Mouse (Mus musculus) limb, embryonic 12.5 days (tissue): ENCODE results near the gene Hcst. TPM values are rescaled to one million over a fixed set of nuclear protein-coding genes. Genes with fewer than 3 reads are reported as not detected.

Experiments used
- ATAC-seq: fragments of 200-750 bp; cut with Nextera tagmentation; 2 replicates; pipeline ENCODE4 v1.8.0; 2017; ENCODE audit warnings: low read depth, moderate TSS enrichment; ENCODE audit not compliant: insufficient number of reproducible peaks, insufficient read depth, low FRiP score, low TSS enrichment
- H3K27ac ChIP-seq: fragments of 300-500 bp; sonication (generic); 2 replicates; pipeline ENCODE4 v1.5.1; 2016; ENCODE audit warnings: mild to moderate bottlenecking, moderate library complexity
- H3K27me3 ChIP-seq: fragments of 300-500 bp; sonication (generic); 2 replicates; pipeline ENCODE4 v1.6.1; 2016; ENCODE audit warnings: mild to moderate bottlenecking, moderate library complexity
- H3K36me3 ChIP-seq: fragments of 300-500 bp; sonication (generic); 2 replicates; pipeline ENCODE4 v1.6.1; 2016; ENCODE audit warnings: mild to moderate bottlenecking, moderate library complexity
- H3K4me1 ChIP-seq: fragments of 300-500 bp; sonication (generic); replicated peaks from 2 replicates; pipeline ENCODE4 v1.6.1; 2016
- H3K4me2 ChIP-seq: fragments of 300-500 bp; sonication (generic); 2 replicates; pipeline ENCODE4 v1.6.1; 2016; ENCODE audit warnings: mild to moderate bottlenecking, moderate library complexity
- H3K4me3 ChIP-seq: fragments of 300-500 bp; sonication (generic); replicated peaks from 2 replicates; pipeline ENCODE4 v1.5.1; 2016; ENCODE audit warnings: mild to moderate bottlenecking
- H3K9ac ChIP-seq: fragments of 300-500 bp; sonication (generic); replicated peaks from 2 replicates; pipeline ENCODE4 v1.6.1; 2016; ENCODE audit warnings: mild to moderate bottlenecking, moderate library complexity
- H3K9me3 ChIP-seq: fragments of 300-500 bp; sonication (generic); 2 replicates; pipeline ENCODE4 v1.6.1; 2016; ENCODE audit warnings: mild to moderate bottlenecking, moderate library complexity
- WGBS: fragments of 180-500 bp; shearing (Covaris S2); methylation state at CpG from one replicate; pipeline ENCODE4 v1.1.7; 2016; 5-methylcytosine and 5-hydroxymethylcytosine counted together
- polyA plus RNA-seq: library from polyadenylated mRNA; unstranded; fragments of >200 nt; fragmentation: Nextera tagmentation; extraction: Ambion mirVana; gene quantifications from 2 replicates; pipeline ENCODE4 v1.2.1, GENCODE M21; 2016

The Hcst gene
- polyA plus RNA-seq, 1 experiment from 2014 or later: not detected

GRCm38 (mm10) chr7:30373501-30373962, 46.1 kb downstream of the Hcst start:
- H3K4me3 ChIP-seq: peak overlapping the region; percentile 43
- WGBS: under 1% methylated on average over 21 of the region's 21 CpGs
- H3K27ac ChIP-seq: 0 out of 2 replicates have a peak overlapping the region, but pooled peaks have one; percentile 41
- H3K4me1 ChIP-seq: peaks cover 4% of the 10 kb centered on the region; the same call in 1 of the 2 replicates
- peak overlapping the region; percentile 63 for H3K4me2 ChIP-seq
- H3K9me3 ChIP-seq: no peaks in the 10 kb centered on the region
- H3K9ac ChIP-seq: peak overlapping the region; percentile 53; the same call in 1 of the 2 replicates
- peak; percentile 99 for ATAC-seq
- peaks cover 5% of the 10 kb centered on the region; the same call in 1 of the 2 replicates for H3K27me3 ChIP-seq
- H3K36me3 ChIP-seq: no peaks in the 10 kb centered on the region

Other genes with a start within 250 kb of the Hcst start
- 2.4 and 2.9 TPM in 2 replicates for gene Cox7a1, start 235.7 kb downstream of the Hcst start, polyA plus RNA-seq
- gene Capns1, start 221.0 kb downstream of the Hcst start, polyA plus RNA-seq: 75.6 and 77.9 TPM in 2 replicates
- gene Polr2i, start 187.9 kb downstream of the Hcst start, polyA plus RNA-seq: 174 and 182 TPM in 2 replicates
- 214 and 222 TPM in 2 replicates for gene Tbcb, start 187.6 kb downstream of the Hcst start, polyA plus RNA-seq
- not detected in 2 replicates for gene Ovol3, start 184.1 kb downstream of the Hcst start, polyA plus RNA-seq
- gene Thap8, start 139.8 kb downstream of the Hcst start, polyA plus RNA-seq: 0.15 and 0.26 TPM in 2 replicates
- 9.7 and 10.6 TPM in 2 replicates for gene Wdr62, start 139.4 kb downstream of the Hcst start, polyA plus RNA-seq
- gene Clip3, start 128.1 kb downstream of the Hcst start, polyA plus RNA-seq: 39.7 and 46.6 TPM in 2 replicates
- 101 TPM in 2 replicates for gene Alkbh6, start 111.1 kb downstream of the Hcst start, polyA plus RNA-seq
- gene Syne4, start 105.0 kb downstream of the Hcst start, polyA plus RNA-seq: 84.6 and 98.6 TPM in 2 replicates
- 0.97 and 5.0 TPM in 2 replicates for gene E130208F15Rik, start 98.1 kb downstream of the Hcst start, polyA plus RNA-seq
- gene Sdhaf1, start 96.0 kb downstream of the Hcst start, polyA plus RNA-seq: 20.7 and 23.6 TPM in 2 replicates
- gene Lrfn3, start 57.1 kb downstream of the Hcst start, polyA plus RNA-seq: 6.2 and 6.6 TPM in 2 replicates
- gene Tyrobp, start 6.1 kb downstream of the Hcst start, polyA plus RNA-seq: 14.1 and 19.6 TPM in 2 replicates
- gene Nfkbid, start 1.9 kb upstream of the Hcst start, polyA plus RNA-seq: 1.2 and 1.3 TPM in 2 replicates
- 32.5 and 33.9 TPM in 2 replicates for gene Aplp1, start 25.7 kb upstream of the Hcst start, polyA plus RNA-seq
- gene Kirrel2, start 37.8 kb upstream of the Hcst start, polyA plus RNA-seq: 0.29 and 0.65 TPM in 2 replicates
- 0.10 TPM in 1 of 2 replicates, not detected in the other for gene Nphs1, start 38.5 kb upstream of the Hcst start, polyA plus RNA-seq
- not detected in 2 replicates for gene Prodh2, start 73.8 kb upstream of the Hcst start, polyA plus RNA-seq
- 15.1 and 17.7 TPM in 2 replicates for gene Arhgap33, start 115.2 kb upstream of the Hcst start, polyA plus RNA-seq
- gene Hspb6, start 132.3 kb upstream of the Hcst start, polyA plus RNA-seq: 9.5 and 10.9 TPM in 2 replicates
- gene Proser3, start 132.4 kb upstream of the Hcst start, polyA plus RNA-seq: 15.3 and 16.0 TPM in 2 replicates
- 45.4 and 51.5 TPM in 2 replicates for gene Lin37, start 140.0 kb upstream of the Hcst start, polyA plus RNA-seq
- 87.8 and 89.9 TPM in 2 replicates for gene U2af1l4, start 143.4 kb upstream of the Hcst start, polyA plus RNA-seq
- gene Gm49396, start 143.5 kb upstream of the Hcst start, polyA plus RNA-seq: 16.3 and 18.5 TPM in 2 replicates
- 136 TPM in 2 replicates for gene Psenen, start 143.8 kb upstream of the Hcst start, polyA plus RNA-seq
- 3.2 and 4.1 TPM in 2 replicates for gene Igflr1, start 145.6 kb upstream of the Hcst start, polyA plus RNA-seq
- 11.0 and 12.1 TPM in 2 replicates for gene Kmt2b, start 168.9 kb upstream of the Hcst start, polyA plus RNA-seq
- gene Zbtb32, start 179.1 kb upstream of the Hcst start, polyA plus RNA-seq: 0.25 and 0.38 TPM in 2 replicates
- gene Upk1a, start 193.0 kb upstream of the Hcst start, polyA plus RNA-seq: 1.4 and 2.0 TPM in 2 replicates
- gene Cox6b1, start 206.3 kb upstream of the Hcst start, polyA plus RNA-seq: 783 and 848 TPM in 2 replicates
- not detected in 2 replicates for gene Etv2, start 216.0 kb upstream of the Hcst start, polyA plus RNA-seq
- gene Rbm42, start 230.5 kb upstream of the Hcst start, polyA plus RNA-seq: 150 and 155 TPM in 2 replicates
- gene Haus5, start 245.1 kb upstream of the Hcst start, polyA plus RNA-seq: 64.3 and 70.0 TPM in 2 replicates